Mouse (Mus musculus) cortical plate, adult 2 months (tissue): ENCODE results near the gene Acsm1.

Experiments used
- CTCF ChIP-seq: fragments of 200-500 bp; IDR thresholded peaks from 2 replicates; pipeline ENCODE4 v1.5.1; 2011; ENCODE audit warnings: mild to moderate bottlenecking, control low read depth, low read length; ENCODE audit not compliant: insufficient read depth; ENCODE audit errors: extremely low read depth
- POLR2A ChIP-seq: fragments of 200-500 bp; IDR thresholded peaks from 2 replicates; pipeline ENCODE4 v1.6.1; 2011; ENCODE audit warnings: mild to moderate bottlenecking, low read length, control low read depth; ENCODE audit not compliant: insufficient read depth; ENCODE audit errors: extremely low read depth

GRCm38 (mm10) chr7:119642307-119642706 lies 35.5 kb downstream of the Acsm1 start:
- TF ChIP-seq CTCF = no peak
- no peak for TF ChIP-seq POLR2A
